Mouse (Mus musculus) left cerebral cortex, adult 11 months (tissue): ENCODE results near the gene Cwc15.

Experiments used
- DNase-seq: peaks from one replicate; pipeline ENCODE4 v3.0.0; 2022; ENCODE audit warnings: low spot score

Gene Cwc15

GRCm38 (mm10) chr9:14548366-14548761 is 47.9 kb downstream of the Cwc15 start:
- DNase-seq = no peak

GRCm38 (mm10) chr9:14558332-14558731 is 57.9 kb downstream of the Cwc15 start:
- no peak for DNase-seq

GRCm38 (mm10) chr9:14559430-14559829 is 59.0 kb downstream of the Cwc15 start:
- peak; percentile 51 for DNase-seq

- DNase-seq = no peak
Observed at GRCm38 (mm10) chr9:14559996-14560395, 59.6 kb downstream of the Cwc15 start.
